Mouse (Mus musculus): ENCODE measurements around the gene Ncmap. TPM values are rescaled to one million over a fixed set of nuclear protein-coding genes. Genes with fewer than 3 reads are reported as not detected.
"Not testable (repeated sequence)": the region's sequence is repeated elsewhere in the genome, so short reads cannot be mapped to it uniquely, and the experiment has no call there.

The Ncmap gene
- total and polyA plus RNA-seq, 3 experiments, result 0.15 to 0.28 TPM; not detected in 1

GRCm38 (mm10) chr4:135401881-135402280, 3.9 kb upstream of the Ncmap start:
- DNase-seq, result no peak

- DNase-seq, result no peak
These were observed 476 bp downstream of the Ncmap start for GRCm38 (mm10) chr4:135397551-135397950.

- no peak for DNase-seq
These were observed 1.7 kb downstream of the Ncmap start for GRCm38 (mm10) chr4:135396303-135396702.

- no peak for DNase-seq
These were observed 2.7 kb downstream of the Ncmap start for GRCm38 (mm10) chr4:135395375-135395774.

- DNase-seq, result no peak
These were observed 3.4 kb downstream of the Ncmap start for GRCm38 (mm10) chr4:135394666-135395065.

- no peak for DNase-seq
These were observed 4.6 kb downstream of the Ncmap start for GRCm38 (mm10) chr4:135393381-135393780.

- no peak for DNase-seq
These were observed 5.2 kb downstream of the Ncmap start for GRCm38 (mm10) chr4:135392801-135393200.

GRCm38 (mm10) chr4:135391014-135391413, 7.0 kb downstream of the Ncmap start:
- no peak for DNase-seq

GRCm38 (mm10) chr4:135385614-135386013, 12.4 kb downstream of the Ncmap start:
- DNase-seq, result no peak

GRCm38 (mm10) chr4:135382316-135382715, 15.7 kb downstream of the Ncmap start:
- DNase-seq, result peak; percentile 65

GRCm38 (mm10) chr4:135381355-135381754, 16.7 kb downstream of the Ncmap start:
- DNase-seq, result no peak

GRCm38 (mm10) chr4:135377241-135377640, 20.8 kb downstream of the Ncmap start:
- DNase-seq, result no peak

GRCm38 (mm10) chr4:135375444-135375843, 22.6 kb downstream of the Ncmap start:
- DNase-seq, result no peak

GRCm38 (mm10) chr4:135373299-135373698, 24.7 kb downstream of the Ncmap start:
- DNase-seq, result no peak

- DNase-seq, result no peak
These were observed 27.7 kb downstream of the Ncmap start for GRCm38 (mm10) chr4:135370372-135370771.

- no peak for DNase-seq
These were observed 35.2 kb downstream of the Ncmap start for GRCm38 (mm10) chr4:135362828-135363227.

- no peak for DNase-seq
These were observed 36.3 kb downstream of the Ncmap start for GRCm38 (mm10) chr4:135361722-135362121.

GRCm38 (mm10) chr4:135358736-135359135, 39.3 kb downstream of the Ncmap start:
- DNase-seq, result no peak

GRCm38 (mm10) chr4:135357221-135357920, 40.7 kb downstream of the Ncmap start:
- DNase-seq, result no peak

- DNase-seq, result no peak
These were observed 42.0 kb downstream of the Ncmap start for GRCm38 (mm10) chr4:135355886-135356550.

- DNase-seq, result not testable (repeated sequence)
These were observed 43.3 kb downstream of the Ncmap start for GRCm38 (mm10) chr4:135354751-135355150.

- peak; percentile 39 for DNase-seq
These were observed 44.1 kb downstream of the Ncmap start for GRCm38 (mm10) chr4:135353794-135354450.

Data from adrenal gland, adult 2 months (tissue).